Mouse (Mus musculus): ENCODE results near the gene Mamdc4. TPM values are rescaled to one million over a fixed set of nuclear protein-coding genes. Genes with fewer than 3 reads are reported as not detected.

Mamdc4 gene
- polyA plus RNA-seq, 1 experiment: 2.2 TPM

DNA sequence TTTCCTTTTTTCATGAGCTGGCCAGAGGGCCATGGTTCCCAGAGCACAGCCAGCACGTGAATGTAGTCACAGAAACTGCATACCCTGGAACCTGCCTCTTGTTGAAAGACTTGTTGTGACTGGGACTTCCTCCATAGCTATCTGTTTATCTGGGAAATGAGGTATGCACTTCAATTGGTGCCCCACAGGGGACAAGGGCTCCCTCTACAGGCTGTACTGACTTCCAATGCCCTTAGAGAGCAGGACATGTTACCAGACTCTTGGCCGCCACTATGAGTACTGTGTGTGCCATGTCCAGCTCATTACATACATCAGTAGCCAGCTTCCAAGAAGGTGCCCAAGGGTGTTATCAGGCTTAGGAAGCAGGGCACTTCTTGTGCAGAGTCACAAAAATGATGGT lies 17.2 kb upstream of the Mamdc4 start:
- WGBS: 72% methylated on average over 2 of the region's 2 CpGs
- peaks cover 19% of the 10 kb centered on the region for H3K36me3 ChIP-seq (ENCODE audit: control insufficient read depth, insufficient read depth, low read length)
- peak in 1 of 2 experiments; percentile 33 for DNase-seq (ENCODE audit: low read depth in 1 of 2, low spot score in 2 of 2)

DNA sequence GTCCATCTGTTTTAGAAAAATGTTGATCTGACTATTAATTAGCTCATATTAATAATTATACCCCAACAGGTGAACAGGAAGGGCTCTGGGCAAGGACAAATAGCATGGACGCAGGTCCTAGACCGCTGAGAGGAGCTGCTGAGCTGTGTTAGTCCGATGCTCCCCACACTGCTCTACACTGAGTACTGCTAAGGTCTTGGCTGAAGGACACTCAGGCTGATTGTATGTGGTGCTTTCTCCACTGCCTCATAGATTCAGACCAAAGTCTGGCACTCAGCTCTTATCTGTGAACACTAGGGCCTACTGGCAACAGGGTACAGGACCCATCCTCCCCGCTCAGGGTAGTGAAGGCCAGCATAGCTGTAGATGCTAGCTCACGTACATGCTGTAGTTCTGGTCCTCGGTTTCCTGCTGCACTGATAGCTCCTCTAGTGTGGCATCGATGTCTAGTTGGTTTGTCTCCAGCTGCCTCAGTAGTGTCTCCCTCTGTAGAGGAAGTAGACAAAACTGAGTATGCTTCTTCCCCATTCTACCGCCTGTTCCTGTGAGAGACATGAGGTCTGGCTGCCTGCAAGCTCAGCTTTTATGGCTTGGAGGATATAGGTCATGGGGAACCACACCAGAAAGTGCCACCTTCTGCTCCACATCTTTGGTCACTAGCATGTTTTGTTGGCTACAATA lies 13.7 kb upstream of the Mamdc4 start:
- Histone ChIP-seq H3K27me3 (ENCODE audit: control insufficient read depth, insufficient read depth, low read length) (no peaks in the 10 kb centered on the region), H3K4me3 (ENCODE audit: extremely low read depth, insufficient read depth, insufficient read length) (no peak overlapping the region), H3K27ac (ENCODE audit: insufficient read depth, low read length) (no peak overlapping the region; the same call in 1 of the 2 replicates), H3K4me1 (ENCODE audit: control insufficient read depth, insufficient read depth, insufficient read length) (no peaks in the 10 kb centered on the region), H3K36me3 (ENCODE audit: control insufficient read depth, insufficient read depth, low read length) (peaks cover 11% of the 10 kb centered on the region)
- TF ChIP-seq POLR2A (IDR thresholded peaks at IDR 0.05; ENCODE audit: low read depth, low read length) (no peak), CTCF (IDR thresholded peaks at IDR 0.05; ENCODE audit: extremely low read depth, insufficient read depth, insufficient read length, insufficient replicate concordance) (no peak)
- no peak for DNase-seq (ENCODE audit: low read depth in 1 of 2, low spot score in 2 of 2)
- 78% methylated on average over 8 of the region's 8 CpGs for WGBS

More for the DNA sequence above, 17.2 kb upstream of the Mamdc4 start:
- Histone ChIP-seq H3K4me3 (ENCODE audit: extremely low read depth, insufficient read depth, insufficient read length) (no peak overlapping the region), H3K27ac (ENCODE audit: insufficient read depth, low read length) (no peak overlapping the region), H3K4me1 (ENCODE audit: control insufficient read depth, insufficient read depth, insufficient read length) (no peaks in the 10 kb centered on the region), H3K27me3 (ENCODE audit: control insufficient read depth, insufficient read depth, low read length) (no peaks in the 10 kb centered on the region)
- peak; percentile 26; the same call in 1 of the 2 replicates for TF ChIP-seq CTCF (IDR thresholded peaks at IDR 0.05; ENCODE audit: extremely low read depth, insufficient read depth, insufficient read length, insufficient replicate concordance)
- TF ChIP-seq POLR2A (IDR thresholded peaks at IDR 0.05; ENCODE audit: low read depth, low read length): no peak

DNA sequence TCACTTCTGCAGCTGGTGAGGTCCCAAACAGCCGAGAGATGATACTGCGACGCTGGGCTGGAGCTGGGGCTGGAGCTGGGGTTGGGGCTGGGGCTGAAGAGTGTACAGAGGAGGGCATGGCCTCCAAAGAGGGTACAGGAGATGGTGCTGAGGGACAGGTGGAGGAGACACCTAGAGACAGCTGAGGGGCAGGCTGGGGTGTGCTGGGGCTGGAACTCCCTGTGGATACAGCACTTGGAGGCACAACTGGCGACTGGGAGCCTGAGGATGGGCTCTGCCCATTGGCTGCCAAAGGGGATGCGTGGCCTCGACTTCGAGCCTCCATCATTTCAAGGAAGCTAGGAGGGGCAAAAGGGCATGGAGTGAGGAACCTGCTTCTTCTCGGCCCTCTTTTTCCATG lies 12.6 kb upstream of the Mamdc4 start:
- H3K27me3 ChIP-seq (ENCODE audit: control insufficient read depth, insufficient read depth, low read length): no peaks in the 10 kb centered on the region
- H3K27ac ChIP-seq (ENCODE audit: insufficient read depth, low read length): no peak overlapping the region
- no peaks in the 10 kb centered on the region for H3K4me1 ChIP-seq (ENCODE audit: control insufficient read depth, insufficient read depth, insufficient read length)
- 91% methylated on average over 8 of the region's 8 CpGs for WGBS
- TF ChIP-seq CTCF (IDR thresholded peaks at IDR 0.05; ENCODE audit: extremely low read depth, insufficient read depth, insufficient read length, insufficient replicate concordance): no peak
- no peak for TF ChIP-seq POLR2A (IDR thresholded peaks at IDR 0.05; ENCODE audit: low read depth, low read length)
- H3K36me3 ChIP-seq (ENCODE audit: control insufficient read depth, insufficient read depth, low read length): peaks cover 9% of the 10 kb centered on the region
- no peak overlapping the region for H3K4me3 ChIP-seq (ENCODE audit: extremely low read depth, insufficient read depth, insufficient read length)
- DNase-seq (ENCODE audit: low read depth in 1 of 2, low spot score in 2 of 2): no peak

DNA sequence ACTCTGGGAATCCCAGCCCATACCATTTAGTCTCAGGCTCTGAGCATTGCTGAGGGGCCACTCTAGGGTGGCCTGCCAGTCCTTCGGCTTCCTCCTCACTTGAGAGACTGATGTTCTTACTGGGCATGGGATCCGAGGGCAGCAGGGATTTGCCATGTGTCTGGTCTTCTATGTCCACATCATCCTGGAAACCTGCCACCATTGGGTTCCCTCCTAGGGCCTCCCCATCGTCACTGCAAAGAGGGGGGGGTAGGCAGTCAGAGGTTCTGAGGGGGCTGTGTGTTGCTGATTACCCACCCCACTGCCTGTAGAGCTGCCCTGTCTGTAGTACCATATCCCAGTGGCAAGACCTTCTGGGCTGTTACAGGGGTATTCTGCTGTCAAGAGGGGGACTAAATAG lies 11.0 kb upstream of the Mamdc4 start:
- Histone ChIP-seq H3K36me3 (ENCODE audit: control insufficient read depth, insufficient read depth, low read length) (peaks cover 9% of the 10 kb centered on the region), H3K4me3 (ENCODE audit: extremely low read depth, insufficient read depth, insufficient read length) (no peak overlapping the region)
- 84% methylated on average over 3 of the region's 3 CpGs for WGBS

DNA sequence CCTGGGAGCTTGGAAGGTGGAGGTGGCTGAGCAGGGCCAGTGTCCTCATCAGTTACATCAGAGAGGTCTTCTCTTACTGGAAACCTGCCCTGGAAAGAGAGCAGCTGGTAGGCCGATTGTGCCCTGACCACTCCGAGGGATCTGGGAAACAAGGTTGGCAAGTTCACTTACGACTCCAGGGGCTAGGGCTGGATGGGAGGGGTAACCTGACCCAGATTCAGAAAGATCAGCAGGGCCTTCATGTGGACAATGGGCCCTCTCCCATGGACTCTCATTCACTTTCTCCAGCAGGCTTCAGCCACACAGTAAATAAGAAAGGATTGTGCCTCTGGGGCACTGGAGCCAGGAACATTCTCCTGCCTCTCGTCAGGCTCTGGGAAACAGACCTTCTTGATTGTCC lies 10.2 kb upstream of the Mamdc4 start:
- peaks cover under 1% of the 10 kb centered on the region; the same call in 1 of the 2 replicates for H3K27me3 ChIP-seq (ENCODE audit: control insufficient read depth, insufficient read depth, low read length)
- no peak overlapping the region for H3K27ac ChIP-seq (ENCODE audit: insufficient read depth, low read length)
- no peak for DNase-seq (ENCODE audit: low read depth in 1 of 2, low spot score in 2 of 2)
- no peak for TF ChIP-seq POLR2A (IDR thresholded peaks at IDR 0.05; ENCODE audit: low read depth, low read length)
- TF ChIP-seq CTCF (IDR thresholded peaks at IDR 0.05; ENCODE audit: extremely low read depth, insufficient read depth, insufficient read length, insufficient replicate concordance): no peak
- 93% methylated on average over 4 of the region's 4 CpGs for WGBS
- no peak overlapping the region for H3K4me3 ChIP-seq (ENCODE audit: extremely low read depth, insufficient read depth, insufficient read length)
- H3K36me3 ChIP-seq (ENCODE audit: control insufficient read depth, insufficient read depth, low read length): peaks cover 9% of the 10 kb centered on the region
- peaks cover 7% of the 10 kb centered on the region; the same call in 1 of the 2 replicates for H3K4me1 ChIP-seq (ENCODE audit: control insufficient read depth, insufficient read depth, insufficient read length)

More for the DNA sequence above, 11.0 kb upstream of the Mamdc4 start:
- DNase-seq (ENCODE audit: low read depth in 1 of 2, low spot score in 2 of 2): no peak
- no peaks in the 10 kb centered on the region for H3K27me3 ChIP-seq (ENCODE audit: control insufficient read depth, insufficient read depth, low read length)
- peaks cover 3% of the 10 kb centered on the region; the same call in 1 of the 2 replicates for H3K4me1 ChIP-seq (ENCODE audit: control insufficient read depth, insufficient read depth, insufficient read length)
- TF ChIP-seq CTCF (IDR thresholded peaks at IDR 0.05; ENCODE audit: extremely low read depth, insufficient read depth, insufficient read length, insufficient replicate concordance): no peak
- no peak overlapping the region for H3K27ac ChIP-seq (ENCODE audit: insufficient read depth, low read length)

DNA sequence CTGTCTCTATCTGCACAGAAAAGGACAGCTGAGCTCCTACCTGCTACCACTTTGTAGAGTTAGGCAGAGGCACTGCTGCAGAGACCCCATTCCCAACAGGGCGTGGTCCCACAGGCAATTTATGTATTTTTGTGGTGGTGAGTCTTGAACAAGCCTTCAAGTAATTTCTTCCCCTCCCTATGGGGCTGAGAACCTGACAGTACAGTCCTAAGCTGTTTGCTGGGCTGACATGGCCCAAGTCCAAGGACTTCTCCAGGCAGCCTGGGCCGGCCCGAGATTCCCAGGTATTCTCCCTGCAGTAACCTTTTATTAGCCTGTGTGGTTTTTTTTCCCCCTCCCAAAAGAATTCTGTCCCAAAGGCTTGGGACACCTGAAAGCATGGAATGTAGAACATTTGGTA lies 9.5 kb upstream of the Mamdc4 start:
- no peak overlapping the region for H3K4me3 ChIP-seq (ENCODE audit: extremely low read depth, insufficient read depth, insufficient read length)
- H3K27ac ChIP-seq (ENCODE audit: insufficient read depth, low read length): no peak overlapping the region
- H3K27me3 ChIP-seq (ENCODE audit: control insufficient read depth, insufficient read depth, low read length): peaks cover 7% of the 10 kb centered on the region; the same call in 1 of the 2 replicates
- WGBS: 92% methylated on average over 3 of the region's 3 CpGs
- peaks cover 13% of the 10 kb centered on the region for H3K4me1 ChIP-seq (ENCODE audit: control insufficient read depth, insufficient read depth, insufficient read length)
- peaks cover 9% of the 10 kb centered on the region for H3K36me3 ChIP-seq (ENCODE audit: control insufficient read depth, insufficient read depth, low read length)
- no peak for DNase-seq (ENCODE audit: low read depth in 1 of 2, low spot score in 2 of 2)
- TF ChIP-seq POLR2A (IDR thresholded peaks at IDR 0.05; ENCODE audit: low read depth, low read length) (no peak), CTCF (IDR thresholded peaks at IDR 0.05; ENCODE audit: extremely low read depth, insufficient read depth, insufficient read length, insufficient replicate concordance) (no peak)

DNA sequence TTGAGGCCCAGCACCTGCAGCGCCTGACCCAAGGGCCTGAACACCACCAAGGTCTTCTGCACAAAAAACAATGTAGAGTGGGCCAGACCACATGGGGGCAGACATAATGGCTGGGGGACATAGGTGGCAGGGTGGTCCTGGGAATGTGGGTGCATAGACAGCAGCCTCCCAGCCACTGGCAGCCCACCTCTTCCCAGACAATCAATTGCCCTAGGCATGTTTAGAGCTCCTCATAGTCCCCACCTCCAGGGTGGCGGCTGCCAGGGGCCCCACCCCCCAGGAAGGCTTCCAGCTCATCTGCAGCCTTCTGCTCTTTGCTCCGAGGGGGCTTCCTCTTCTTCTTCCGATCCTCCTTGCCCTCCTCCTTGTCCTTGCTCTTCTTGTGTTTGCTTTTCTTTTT lies 8.9 kb upstream of the Mamdc4 start:
- no peak overlapping the region for H3K27ac ChIP-seq (ENCODE audit: insufficient read depth, low read length)
- WGBS: 78% methylated on average over 4 of the region's 4 CpGs
- no peak overlapping the region for H3K4me3 ChIP-seq (ENCODE audit: extremely low read depth, insufficient read depth, insufficient read length)
- peaks cover 13% of the 10 kb centered on the region for H3K27me3 ChIP-seq (ENCODE audit: control insufficient read depth, insufficient read depth, low read length)
- peaks cover 9% of the 10 kb centered on the region for H3K36me3 ChIP-seq (ENCODE audit: control insufficient read depth, insufficient read depth, low read length)
- H3K4me1 ChIP-seq (ENCODE audit: control insufficient read depth, insufficient read depth, insufficient read length): peaks cover 17% of the 10 kb centered on the region
- DNase-seq (ENCODE audit: low read depth in 1 of 2, low spot score in 2 of 2): no peak
- TF ChIP-seq POLR2A (IDR thresholded peaks at IDR 0.05; ENCODE audit: low read depth, low read length): no peak
- TF ChIP-seq CTCF (IDR thresholded peaks at IDR 0.05; ENCODE audit: extremely low read depth, insufficient read depth, insufficient read length, insufficient replicate concordance): no peak
